Mouse (Mus musculus): Measurements from ENCODE around the gene Ttc24.

Ttc24 gene

GRCm38 (mm10) chr3:88078204-88078603, at the start of gene Ttc24:
Gene Ttc24, minus strand, starts transcription at chr3:88078304.
- DNase-seq, result no peak

GRCm38 (mm10) chr3:88127636-88128035, 49.5 kb upstream of the Ttc24 start:
- DNase-seq, result no peak

- no peak for DNase-seq
These were observed 48.1 kb upstream of the Ttc24 start for GRCm38 (mm10) chr3:88126181-88126580.

GRCm38 (mm10) chr3:88125195-88125594, 47.1 kb upstream of the Ttc24 start:
- DNase-seq, result no peak

GRCm38 (mm10) chr3:88121164-88122131, 43.3 kb upstream of the Ttc24 start:
- DNase-seq, result no peak

GRCm38 (mm10) chr3:88120117-88120651, 42.1 kb upstream of the Ttc24 start:
- DNase-seq, result no peak

GRCm38 (mm10) chr3:88114396-88114795, 36.3 kb upstream of the Ttc24 start:
- no peak for DNase-seq

GRCm38 (mm10) chr3:88109126-88109525, 31.0 kb upstream of the Ttc24 start:
- DNase-seq, result no peak

GRCm38 (mm10) chr3:88106126-88106525, 28.0 kb upstream of the Ttc24 start:
- no peak for DNase-seq

- DNase-seq, result no peak
These were observed 24.5 kb upstream of the Ttc24 start for GRCm38 (mm10) chr3:88102611-88103010.

GRCm38 (mm10) chr3:88102196-88102595, 24.1 kb upstream of the Ttc24 start:
- no peak for DNase-seq

GRCm38 (mm10) chr3:88101736-88102135, 23.6 kb upstream of the Ttc24 start:
- DNase-seq, result no peak

GRCm38 (mm10) chr3:88100251-88100650, 22.1 kb upstream of the Ttc24 start:
- no peak for DNase-seq

GRCm38 (mm10) chr3:88097666-88098065, 19.6 kb upstream of the Ttc24 start:
- no peak for DNase-seq

GRCm38 (mm10) chr3:88094126-88094525, 16.0 kb upstream of the Ttc24 start:
- no peak for DNase-seq

- DNase-seq, result peak; percentile 36
These were observed 12.5 kb upstream of the Ttc24 start for GRCm38 (mm10) chr3:88090616-88091015.

GRCm38 (mm10) chr3:88090106-88090505, 12.0 kb upstream of the Ttc24 start:
- no peak for DNase-seq

- DNase-seq, result peak; percentile 64
These were observed 9.6 kb upstream of the Ttc24 start for GRCm38 (mm10) chr3:88087688-88088087.

GRCm38 (mm10) chr3:88085459-88085858, 7.4 kb upstream of the Ttc24 start:
- DNase-seq, result no peak

GRCm38 (mm10) chr3:88084001-88084400, 5.9 kb upstream of the Ttc24 start:
- DNase-seq, result no peak

GRCm38 (mm10) chr3:88082663-88083062, 4.6 kb upstream of the Ttc24 start:
- DNase-seq, result no peak

- no peak for DNase-seq
These were observed 4.1 kb upstream of the Ttc24 start for GRCm38 (mm10) chr3:88082224-88082618.

- DNase-seq, result peak; percentile 86
These were observed 3.5 kb upstream of the Ttc24 start, which contains the start of gene Iqgap3 for GRCm38 (mm10) chr3:88081345-88082223. Gene Iqgap3, plus strand, starts transcription at chr3:88081971.
